Mouse (Mus musculus) lung, embryonic 14.5 days (tissue): Measurements from ENCODE around the gene Cyp17a1. TPM values are rescaled to one million over a fixed set of nuclear protein-coding genes. Genes with fewer than 3 reads are reported as not detected.

Experiments used
- ATAC-seq: fragments of 200-750 bp; cut with Nextera tagmentation; 2 replicates; pipeline ENCODE4 v1.8.0; 2017; ENCODE audit warnings: mild to moderate bottlenecking, moderate TSS enrichment, moderate library complexity; ENCODE audit not compliant: insufficient read depth
- DNase-seq: peaks from one replicate; pipeline ENCODE4 v3.0.0-alpha.2; 2015
- H3K27ac ChIP-seq: fragments of 300-500 bp; sonication (generic); 2 replicates; pipeline ENCODE4 v1.5.1; 2014; ENCODE audit warnings: low read depth, mild to moderate bottlenecking, moderate library complexity
- H3K27me3 ChIP-seq: fragments of 300-500 bp; sonication (generic); 2 replicates; pipeline ENCODE4 v1.6.1; 2014; ENCODE audit warnings: low read length, control low read depth; ENCODE audit not compliant: insufficient read depth
- H3K36me3 ChIP-seq: fragments of 300-500 bp; sonication (generic); 2 replicates; pipeline ENCODE4 v1.6.1; 2014; ENCODE audit warnings: control low read depth; ENCODE audit not compliant: insufficient read depth
- H3K4me1 ChIP-seq: fragments of 300-500 bp; sonication (generic); 2 replicates; pipeline ENCODE4 v1.6.1; 2014; ENCODE audit warnings: antibody characterized with exemption, control low read depth; ENCODE audit not compliant: insufficient read depth
- H3K4me2 ChIP-seq: fragments of 300-500 bp; sonication (generic); 2 replicates; pipeline ENCODE4 v1.6.1; 2014; ENCODE audit warnings: mild to moderate bottlenecking
- H3K4me3 ChIP-seq: fragments of 300-500 bp; sonication (generic); 2 replicates; pipeline ENCODE4 v1.5.1; 2014; ENCODE audit warnings: low read depth, low read length
- H3K9ac ChIP-seq: fragments of 300-500 bp; sonication (generic); 2 replicates; pipeline ENCODE4 v1.6.1; 2014
- H3K9me3 ChIP-seq: fragments of 300-500 bp; sonication (generic); 2 replicates; pipeline ENCODE4 v1.6.1; 2016; ENCODE audit warnings: low read depth, low read length, control low read depth
- CTCF ChIP-seq: IDR thresholded peaks from 2 replicates; pipeline ENCODE4 v1.5.1; 2016; ENCODE audit warnings: antibody characterized with exemption, low read depth
- WGBS: fragments of 180-500 bp; shearing (Covaris S2); extraction: QIAGEN DNeasy Blood & Tissue Kit; methylation state at CpG from one replicate; pipeline ENCODE4 v1.1.7; 2014; 5-methylcytosine and 5-hydroxymethylcytosine counted together
- polyA plus RNA-seq: library from polyadenylated mRNA; unstranded; fragments of >200 nt; fragmentation: Nextera tagmentation; extraction: Ambion mirVana; gene quantifications from 2 replicates; pipeline ENCODE4 v1.2.1, GENCODE M21; 2014

Gene Cyp17a1
- polyA plus RNA-seq, 1 experiment from 2014 or later, result not detected

DNA sequence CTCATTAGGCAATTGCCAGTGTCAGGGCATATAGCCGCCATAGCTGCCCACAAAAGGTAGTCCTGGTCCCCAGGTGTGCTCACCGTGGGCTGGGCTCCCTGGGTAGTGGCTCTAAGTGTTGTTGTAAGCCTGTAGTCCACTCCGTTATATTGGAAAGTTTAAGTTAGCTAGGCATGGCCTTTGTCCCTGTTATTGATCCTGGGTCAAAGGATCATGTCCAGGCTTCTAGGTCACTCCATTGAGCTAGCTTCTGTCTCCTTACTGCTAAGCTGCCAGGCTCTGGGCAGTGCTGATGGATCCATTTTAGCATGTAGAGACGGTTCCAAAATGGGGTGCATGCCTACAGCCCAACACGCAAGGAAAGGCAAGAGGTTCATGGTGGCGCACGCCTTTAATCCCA lies 14.6 kb downstream of the Cyp17a1 start:
- Histone ChIP-seq H3K4me2 (no peak overlapping the region), H3K4me3 (no peak overlapping the region), H3K9ac (no peak overlapping the region), H3K27ac (no peak overlapping the region), H3K27me3 (no peaks in the 10 kb centered on the region), H3K36me3 (peaks cover 35% of the 10 kb centered on the region), H3K4me1 (no peaks in the 10 kb centered on the region), H3K9me3 (no peaks in the 10 kb centered on the region)
- no peak for TF ChIP-seq CTCF
- DNase-seq (no peak), ATAC-seq (no peak)
- WGBS, result 91% methylated on average over 7 of the region's 7 CpGs

DNA sequence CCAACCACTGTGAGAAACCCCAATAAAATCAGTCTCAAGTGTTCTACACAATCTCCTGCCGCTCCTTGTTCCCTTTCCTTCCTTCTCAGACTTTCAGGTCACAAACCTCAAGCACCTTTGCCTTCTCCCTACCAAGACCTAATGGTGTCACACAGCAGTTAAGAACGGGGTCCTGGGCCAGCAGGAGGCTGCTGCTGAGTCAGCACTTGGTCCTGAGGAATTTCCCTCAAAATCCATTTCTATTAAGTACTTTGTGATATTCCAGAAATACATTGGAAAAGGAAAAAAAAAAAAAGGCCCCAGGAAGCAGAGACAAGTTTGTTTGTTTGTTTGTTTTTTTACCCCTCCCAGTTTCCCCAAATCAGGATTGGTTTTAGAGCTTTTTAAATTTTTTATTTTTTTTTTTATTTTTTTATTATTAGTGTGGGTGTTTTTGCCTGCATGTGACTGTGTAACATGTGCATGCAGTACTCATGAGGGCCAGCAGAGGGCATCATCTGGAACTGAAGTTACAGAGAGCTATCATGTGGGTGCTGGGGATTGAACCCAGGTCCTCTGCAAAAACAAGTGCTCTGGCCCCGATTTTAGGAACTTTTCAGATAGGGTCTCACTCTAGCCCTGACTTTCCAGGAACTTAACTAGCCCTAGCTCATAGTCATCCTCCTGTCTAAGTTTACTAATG lies 15.5 kb downstream of the Cyp17a1 start:
- H3K27ac ChIP-seq, result no peak overlapping the region
- H3K9me3 ChIP-seq, result no peaks in the 10 kb centered on the region
- DNase-seq, result peak; percentile 50
- TF ChIP-seq CTCF, result peak; percentile 63
- no peak for ATAC-seq
- H3K9ac ChIP-seq, result no peak overlapping the region
- no peaks in the 10 kb centered on the region for H3K4me1 ChIP-seq
- no peak overlapping the region for H3K4me3 ChIP-seq
- peaks cover 41% of the 10 kb centered on the region for H3K36me3 ChIP-seq
- H3K27me3 ChIP-seq, result no peaks in the 10 kb centered on the region
- WGBS, result 93% methylated on average over 3 of the region's 3 CpGs
- H3K4me2 ChIP-seq, result no peak overlapping the region

DNA sequence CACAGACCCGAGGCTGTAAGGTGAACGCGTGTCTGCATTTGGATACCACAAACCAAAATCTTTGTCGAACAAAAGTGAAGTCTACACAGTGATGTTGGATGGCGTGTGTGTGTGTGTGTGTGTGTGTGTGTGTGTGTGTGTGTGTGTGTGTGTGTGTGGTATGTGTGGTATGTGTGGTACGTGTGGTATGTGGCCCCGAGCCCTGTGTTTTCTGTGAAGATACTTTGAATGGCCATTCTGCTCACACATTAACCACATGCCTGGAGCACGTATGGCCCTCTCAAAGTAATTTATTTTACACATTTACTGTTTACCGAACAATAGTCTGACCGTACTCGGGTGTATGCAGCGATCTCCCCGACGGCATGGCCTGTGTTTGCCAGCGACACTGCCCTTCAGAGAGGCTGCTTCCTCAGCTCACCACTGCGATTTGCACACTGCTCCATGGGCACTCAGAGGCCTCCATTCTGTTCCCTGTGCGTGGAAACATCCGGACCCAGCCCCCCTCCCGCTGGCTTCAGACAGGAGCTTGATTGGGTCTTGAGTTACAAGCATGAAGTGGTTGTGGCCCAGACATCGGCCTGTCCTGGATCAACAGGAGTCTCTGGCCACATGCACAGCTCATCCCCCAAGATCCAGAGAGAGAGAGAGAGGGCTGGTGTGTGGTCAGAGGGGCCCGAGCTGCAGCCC lies 16.7 kb downstream of the Cyp17a1 start:
- no peak overlapping the region for H3K4me3 ChIP-seq
- no peak for TF ChIP-seq CTCF
- no peaks in the 10 kb centered on the region for H3K4me1 ChIP-seq
- no peaks in the 10 kb centered on the region for H3K27me3 ChIP-seq
- no peaks in the 10 kb centered on the region for H3K9me3 ChIP-seq
- ATAC-seq, result no peak
- peaks cover 50% of the 10 kb centered on the region for H3K36me3 ChIP-seq
- no peak for DNase-seq
- H3K27ac ChIP-seq, result no peak overlapping the region
- H3K4me2 ChIP-seq, result no peak overlapping the region
- WGBS, result 83% methylated on average over 21 of the region's 21 CpGs
- H3K9ac ChIP-seq, result no peak overlapping the region

DNA sequence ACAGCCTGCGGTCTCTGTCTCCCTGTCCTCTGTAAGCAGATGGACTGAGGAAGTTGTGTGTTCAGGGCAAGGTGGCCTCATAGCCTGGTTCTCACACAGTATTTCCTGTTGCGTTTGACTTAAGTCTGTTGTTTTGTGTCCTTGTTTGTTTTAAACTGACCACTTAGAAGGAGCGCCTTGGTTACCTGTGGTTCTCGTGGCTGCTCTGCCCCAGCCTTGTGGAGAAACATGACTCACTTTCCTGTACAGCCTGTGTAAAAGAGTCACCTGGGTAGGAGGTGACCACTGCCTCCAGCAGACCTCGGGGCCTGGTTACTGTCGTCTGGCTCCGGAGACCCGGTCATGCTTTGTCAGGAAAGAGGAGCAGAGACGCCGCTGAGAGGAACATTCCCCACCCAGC lies 17.3 kb downstream of the Cyp17a1 start:
- no peak overlapping the region for H3K9ac ChIP-seq
- WGBS, result 88% methylated on average over 10 of the region's 10 CpGs
- no peak for DNase-seq
- H3K4me2 ChIP-seq, result no peak overlapping the region
- ATAC-seq, result no peak
- no peaks in the 10 kb centered on the region for H3K4me1 ChIP-seq
- H3K27ac ChIP-seq, result no peak overlapping the region
- peaks cover 50% of the 10 kb centered on the region for H3K36me3 ChIP-seq
- no peaks in the 10 kb centered on the region for H3K27me3 ChIP-seq
- no peak overlapping the region for H3K4me3 ChIP-seq
- no peak for TF ChIP-seq CTCF
- no peaks in the 10 kb centered on the region for H3K9me3 ChIP-seq

DNA sequence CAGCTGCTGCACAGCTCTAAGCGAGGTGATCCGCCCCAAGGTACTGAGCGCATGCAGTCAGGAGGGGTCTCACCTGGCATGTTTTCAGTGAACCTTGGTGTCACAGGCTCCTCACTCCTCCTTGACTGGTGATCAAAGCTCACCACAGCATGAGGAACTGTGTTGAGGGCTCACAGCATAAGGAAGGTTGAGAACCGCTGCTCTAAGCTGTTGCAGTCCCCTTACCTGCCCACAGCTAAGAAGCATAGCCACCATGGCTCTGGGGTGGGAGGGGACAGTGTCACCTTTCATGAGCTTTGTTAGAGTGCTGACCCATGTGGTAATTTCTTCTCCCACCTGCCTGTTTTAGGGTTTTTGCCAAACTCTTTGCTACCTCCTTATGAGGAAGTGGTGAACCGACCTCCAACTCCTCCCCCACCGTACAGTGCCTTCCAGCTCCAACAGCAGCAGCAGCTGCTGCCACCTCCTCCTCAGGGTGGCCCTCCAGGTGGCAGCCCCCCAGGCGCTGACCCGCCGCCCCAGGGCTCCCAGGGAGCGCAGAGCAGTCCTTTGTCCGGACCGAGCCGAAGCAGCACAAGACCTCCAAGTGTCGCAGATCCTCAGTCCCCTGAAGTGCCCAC lies 19.2 kb downstream of the Cyp17a1 start:
- H3K4me2 ChIP-seq, result no peak overlapping the region
- TF ChIP-seq CTCF, result no peak
- no peaks in the 10 kb centered on the region for H3K4me1 ChIP-seq
- no peaks in the 10 kb centered on the region for H3K9me3 ChIP-seq
- ATAC-seq, result no peak
- H3K27ac ChIP-seq, result no peak overlapping the region
- no peak for DNase-seq
- H3K27me3 ChIP-seq, result no peaks in the 10 kb centered on the region
- H3K9ac ChIP-seq, result no peak overlapping the region
- no peak overlapping the region for H3K4me3 ChIP-seq
- H3K36me3 ChIP-seq, result peaks cover 50% of the 10 kb centered on the region
- 95% methylated on average over 14 of the region's 14 CpGs for WGBS

DNA sequence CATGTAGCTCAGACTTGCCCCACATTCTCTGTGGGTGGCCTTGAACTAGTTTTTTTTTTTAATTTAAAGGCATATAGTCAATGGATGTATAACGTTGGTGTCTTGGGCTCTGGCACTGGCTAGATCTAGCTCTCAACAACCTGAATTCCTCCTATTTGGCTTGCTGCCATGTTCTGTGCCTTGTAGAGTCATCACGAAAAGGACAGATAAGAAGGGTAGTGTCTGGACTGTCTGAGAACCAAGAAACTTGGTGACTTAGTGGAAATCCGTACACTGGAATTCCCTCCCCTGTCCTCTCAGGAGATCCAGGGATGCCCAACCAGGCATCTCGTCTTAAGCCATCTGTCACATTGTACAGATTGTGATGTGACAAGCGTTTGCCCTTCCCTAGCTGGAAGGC lies 19.8 kb downstream of the Cyp17a1 start:
- WGBS, result 64% methylated on average over 5 of the region's 5 CpGs
- DNase-seq (no peak), ATAC-seq (no peak)
- Histone ChIP-seq H3K9me3 (no peaks in the 10 kb centered on the region), H3K27ac (no peak overlapping the region), H3K27me3 (no peaks in the 10 kb centered on the region), H3K4me2 (no peak overlapping the region), H3K4me3 (no peak overlapping the region), H3K4me1 (no peaks in the 10 kb centered on the region), H3K36me3 (peaks cover 52% of the 10 kb centered on the region), H3K9ac (no peak overlapping the region)
- TF ChIP-seq CTCF, result no peak

DNA sequence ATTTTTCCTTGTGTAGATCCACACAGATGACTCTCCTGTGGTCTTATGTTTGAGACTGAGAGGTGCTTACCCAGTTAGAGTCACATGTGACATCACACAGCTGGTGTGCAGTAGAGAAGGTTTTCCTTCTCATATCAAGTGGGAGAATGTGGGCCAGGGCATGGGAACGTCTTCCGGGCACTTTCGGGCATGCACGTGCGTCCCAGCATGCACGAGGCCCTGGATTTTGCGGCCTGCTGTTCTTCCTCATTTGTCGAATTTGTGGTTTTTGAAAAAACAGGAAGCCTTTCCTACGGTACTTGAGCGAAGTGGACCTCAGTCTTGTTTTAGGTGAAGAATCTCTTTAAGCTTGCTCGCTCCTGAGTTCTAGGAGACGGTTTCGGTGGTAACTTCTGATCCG lies 24.4 kb downstream of the Cyp17a1 start:
- H3K27me3 ChIP-seq, result no peaks in the 10 kb centered on the region
- DNase-seq (no peak), ATAC-seq (no peak)
- H3K4me2 ChIP-seq, result no peak overlapping the region
- H3K27ac ChIP-seq, result no peak overlapping the region
- 90% methylated on average over 14 of the region's 14 CpGs for WGBS
- H3K9ac ChIP-seq, result no peak overlapping the region
- H3K4me3 ChIP-seq, result no peak overlapping the region
- no peaks in the 10 kb centered on the region for H3K9me3 ChIP-seq
- H3K4me1 ChIP-seq, result peaks cover 14% of the 10 kb centered on the region
- TF ChIP-seq CTCF, result no peak
- H3K36me3 ChIP-seq, result peaks cover 56% of the 10 kb centered on the region
